Mouse (Mus musculus): Measurements from ENCODE around the gene Ptcd3. TPM values are rescaled to one million over a fixed set of nuclear protein-coding genes. Genes with fewer than 3 reads are reported as not detected.

Ptcd3 gene
- 139 and 147 TPM in 2 replicates for polyA plus RNA-seq (2016; fragmentation: Nextera tagmentation; extraction: Ambion mirVana)

DNA sequence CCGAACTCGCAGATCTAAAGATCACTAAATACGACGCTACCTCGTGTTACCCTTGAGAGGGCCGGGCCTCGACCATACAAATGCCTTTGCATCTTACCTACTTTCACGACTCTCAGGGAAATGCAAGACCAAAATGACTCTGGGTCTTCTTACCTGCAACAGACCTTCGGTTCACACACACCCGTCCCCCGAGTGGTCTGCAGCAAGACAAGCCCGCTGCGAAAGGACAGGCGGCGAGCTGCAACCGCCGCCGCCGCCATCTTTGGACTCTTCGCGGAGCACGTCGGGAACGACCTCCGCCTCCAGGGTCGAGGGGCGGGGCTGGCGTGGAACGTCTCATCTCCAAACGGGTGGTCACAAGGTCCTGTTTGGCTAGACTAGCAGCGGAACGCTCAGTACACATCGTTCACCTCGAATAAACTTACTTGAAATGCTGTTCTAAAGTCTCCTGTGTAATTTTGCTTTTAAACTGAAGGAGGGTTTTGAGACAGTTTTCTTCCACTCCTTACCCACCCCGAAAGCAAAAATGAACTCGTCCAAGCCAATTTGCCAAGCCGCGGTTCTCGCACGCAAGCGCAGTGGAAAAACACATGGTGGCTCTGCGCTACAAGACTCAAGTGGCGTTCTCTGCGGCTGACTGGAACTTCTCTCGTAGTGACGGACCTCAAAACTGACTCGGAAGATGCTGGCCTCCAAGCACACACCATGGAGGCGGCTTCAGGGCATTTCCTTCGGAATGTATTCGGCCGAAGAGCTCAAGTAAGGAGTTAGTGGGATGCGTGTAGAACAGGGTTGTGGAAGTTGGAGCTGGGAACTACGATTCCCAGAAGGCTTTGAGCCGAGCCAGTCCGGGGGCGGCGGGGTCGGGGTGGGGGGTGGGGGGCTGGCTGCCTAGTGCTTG lies at the start of gene Ptcd3, which contains the start of gene Polr1a:
Ptcd3 (minus strand) TSS at position 270 of the 901 bp plus-strand sequence.
Polr1a (plus strand) TSS at position 573 of the 901 bp plus-strand sequence.
- Histone ChIP-seq H3K27ac (replicated peaks) (peak within 1 kb of the TSS; percentile 97), H3K4me3 (peak within 1 kb of the TSS; percentile 72), H3K27me3 (ENCODE audit: low read depth, poor library complexity, severe bottlenecking) (no peaks in the 10 kb centered on the region), H3K36me3 (peaks cover 49% of the 10 kb centered on the region), H3K9me3 (replicated peaks) (no peaks in the 10 kb centered on the region), H3K4me1 (peaks cover 23% of the 10 kb centered on the region)
- peak; percentile 92 for DNase-seq (ENCODE audit: low spot score)
- under 1% methylated on average over 58 of the region's 58 CpGs for WGBS

DNA sequence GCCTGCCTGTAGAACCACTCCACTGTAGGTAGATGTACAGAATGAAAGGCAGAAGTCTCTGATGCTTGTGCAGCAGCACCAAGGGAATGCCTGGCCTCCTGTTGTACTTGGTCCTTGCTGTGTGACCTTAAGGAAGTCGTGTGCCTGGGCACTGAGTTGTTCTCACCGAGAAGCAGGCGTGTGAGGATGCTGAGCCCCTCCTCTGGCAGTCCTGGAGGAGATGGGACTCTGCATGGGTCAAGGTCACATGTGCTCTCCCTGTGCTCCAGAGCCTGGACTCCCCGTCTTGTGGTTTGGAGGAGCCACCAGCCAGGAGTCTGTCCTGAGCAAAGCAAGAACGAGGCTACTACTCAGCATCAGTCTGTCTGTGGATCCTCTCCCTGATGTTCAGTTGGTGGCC lies 42.6 kb upstream of the Ptcd3 start:
- Histone ChIP-seq H3K4me3 (no peak overlapping the region), H3K36me3 (peaks cover 76% of the 10 kb centered on the region), H3K27me3 (ENCODE audit: low read depth, poor library complexity, severe bottlenecking) (no peaks in the 10 kb centered on the region), H3K27ac (replicated peaks) (no peak overlapping the region), H3K9me3 (replicated peaks) (no peaks in the 10 kb centered on the region), H3K4me1 (no peaks in the 10 kb centered on the region)
- no peak for DNase-seq (ENCODE audit: low spot score)
- 94% methylated on average over 5 of the region's 5 CpGs for WGBS

DNA sequence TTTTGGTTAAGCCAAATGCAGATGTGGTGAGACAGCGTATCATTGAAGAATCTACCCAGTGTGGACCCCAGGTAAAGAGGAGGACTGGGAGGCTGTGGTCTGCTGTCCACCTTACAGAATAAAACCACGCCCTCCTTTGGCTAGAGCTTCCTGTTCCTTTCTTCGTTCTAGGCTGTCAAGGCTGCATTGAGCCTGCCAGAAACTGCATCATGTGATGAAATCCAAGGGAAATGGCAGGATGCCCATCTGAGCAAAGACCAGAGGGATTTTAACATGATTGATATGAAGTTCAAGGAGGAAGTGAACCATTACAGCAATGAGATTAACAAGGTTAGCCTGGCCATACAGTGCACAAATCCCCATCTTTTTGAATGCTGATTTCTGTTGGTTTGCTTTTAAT lies 42.0 kb upstream of the Ptcd3 start:
- DNase-seq (ENCODE audit: low spot score), result no peak
- 85% methylated on average over 3 of the region's 3 CpGs for WGBS
- H3K36me3 ChIP-seq, result peaks cover 81% of the 10 kb centered on the region
- no peaks in the 10 kb centered on the region for H3K9me3 ChIP-seq (replicated peaks)
- H3K4me1 ChIP-seq, result no peaks in the 10 kb centered on the region
- H3K27ac ChIP-seq (replicated peaks), result no peak overlapping the region
- H3K27me3 ChIP-seq (ENCODE audit: low read depth, poor library complexity, severe bottlenecking), result no peaks in the 10 kb centered on the region
- H3K4me3 ChIP-seq, result no peak overlapping the region

DNA sequence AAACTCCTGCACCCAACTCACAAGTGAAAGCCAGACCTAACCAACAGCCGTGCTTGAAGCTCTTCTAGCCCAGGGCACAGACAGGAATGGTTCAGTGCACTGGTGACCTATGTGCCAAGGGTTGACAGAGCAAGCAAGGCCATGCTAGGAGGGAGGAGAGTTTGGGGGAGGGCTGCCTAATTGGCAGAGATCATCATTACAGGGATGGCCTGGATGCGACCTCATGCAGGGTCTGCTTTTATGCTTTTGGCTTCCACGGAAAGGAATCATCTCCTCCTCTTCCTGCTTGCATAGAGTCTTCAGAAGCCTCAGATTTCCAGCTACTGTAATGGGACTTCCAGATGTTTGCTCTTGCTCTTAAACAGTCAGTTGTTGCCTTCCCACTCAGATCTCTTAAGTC lies 41.2 kb upstream of the Ptcd3 start:
- H3K27me3 ChIP-seq (ENCODE audit: low read depth, poor library complexity, severe bottlenecking), result no peaks in the 10 kb centered on the region
- H3K27ac ChIP-seq (replicated peaks), result no peak overlapping the region
- peaks cover 81% of the 10 kb centered on the region for H3K36me3 ChIP-seq
- DNase-seq (ENCODE audit: low spot score), result no peak
- 84% methylated on average over 3 of the region's 3 CpGs for WGBS
- H3K9me3 ChIP-seq (replicated peaks), result no peaks in the 10 kb centered on the region
- H3K4me1 ChIP-seq, result no peaks in the 10 kb centered on the region
- no peak overlapping the region for H3K4me3 ChIP-seq

DNA sequence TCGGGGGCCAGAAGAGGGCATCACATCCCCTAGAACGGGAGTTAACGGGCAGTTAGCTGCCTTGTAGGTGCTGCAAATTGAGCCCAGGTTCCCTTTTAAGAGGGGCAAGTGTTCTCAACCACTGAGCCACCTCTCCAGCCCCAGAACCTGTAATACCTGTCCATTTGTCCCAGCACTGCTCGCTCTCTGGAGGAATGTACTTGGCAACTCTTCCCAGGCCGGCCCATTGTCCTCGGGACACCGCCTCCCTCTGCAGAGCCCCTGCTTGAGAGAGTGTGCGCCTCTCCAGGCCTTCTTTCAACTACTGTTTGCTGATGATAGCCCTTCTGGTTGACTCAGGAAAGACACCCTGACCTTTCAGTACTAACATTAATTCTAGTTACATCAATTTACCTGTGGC lies 37.6 kb upstream of the Ptcd3 start:
- no peak for DNase-seq (ENCODE audit: low spot score)
- Histone ChIP-seq H3K27me3 (ENCODE audit: low read depth, poor library complexity, severe bottlenecking) (no peaks in the 10 kb centered on the region), H3K36me3 (peaks cover 70% of the 10 kb centered on the region), H3K27ac (replicated peaks) (no peak overlapping the region), H3K9me3 (replicated peaks) (no peaks in the 10 kb centered on the region), H3K4me3 (no peak overlapping the region), H3K4me1 (no peaks in the 10 kb centered on the region)
- 94% methylated on average over 8 of the region's 8 CpGs for WGBS

DNA sequence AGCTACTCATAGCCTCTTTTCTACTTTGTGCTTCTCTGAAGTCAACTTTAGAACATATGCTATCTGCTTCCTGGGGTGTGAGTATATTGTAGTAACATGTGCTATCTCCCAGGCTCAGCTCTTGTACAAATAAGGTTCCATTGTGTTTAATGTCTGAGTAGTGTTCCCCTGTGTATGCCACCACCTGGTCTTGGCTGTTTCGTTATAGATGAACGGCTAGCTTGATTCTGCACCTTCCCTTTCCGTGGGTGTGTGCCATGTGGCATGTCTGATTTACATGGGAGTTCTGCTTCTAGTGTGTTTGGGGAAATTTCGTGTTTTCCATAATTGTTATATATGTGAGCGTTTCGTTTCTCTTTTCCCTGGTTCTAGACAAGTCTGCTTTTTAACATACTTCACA lies 36.6 kb upstream of the Ptcd3 start:
- 95% methylated on average over 6 of the region's 6 CpGs for WGBS
- Histone ChIP-seq H3K4me1 (no peaks in the 10 kb centered on the region), H3K4me3 (no peak overlapping the region), H3K9me3 (replicated peaks) (no peaks in the 10 kb centered on the region), H3K27ac (replicated peaks) (no peak overlapping the region), H3K27me3 (ENCODE audit: low read depth, poor library complexity, severe bottlenecking) (no peaks in the 10 kb centered on the region), H3K36me3 (peaks cover 70% of the 10 kb centered on the region)
- no peak for DNase-seq (ENCODE audit: low spot score)

DNA sequence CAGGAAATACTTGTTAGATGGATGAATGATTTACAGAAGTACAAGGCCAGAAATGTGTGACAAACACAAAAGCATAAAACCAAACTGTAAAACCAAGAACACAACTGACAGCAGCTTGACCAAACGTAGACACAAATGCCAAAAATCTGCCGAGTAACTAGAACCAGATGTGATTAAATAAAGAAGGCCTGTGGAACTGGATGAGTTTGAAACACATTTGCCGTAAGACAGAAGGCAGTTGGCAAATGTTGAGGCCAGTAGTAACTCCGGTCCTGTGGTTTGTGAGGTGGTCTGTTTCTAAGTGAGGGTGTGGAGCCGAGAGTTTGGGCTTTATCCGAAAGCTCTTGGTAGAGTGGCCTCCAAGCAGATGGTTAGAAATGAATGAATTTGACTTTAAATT lies 32.4 kb upstream of the Ptcd3 start:
- Histone ChIP-seq H3K4me3 (no peak overlapping the region), H3K9me3 (replicated peaks) (no peaks in the 10 kb centered on the region), H3K4me1 (no peaks in the 10 kb centered on the region), H3K36me3 (peaks cover 79% of the 10 kb centered on the region), H3K27ac (replicated peaks) (no peak overlapping the region), H3K27me3 (ENCODE audit: low read depth, poor library complexity, severe bottlenecking) (no peaks in the 10 kb centered on the region)
- DNase-seq (ENCODE audit: low spot score), result no peak
- WGBS, result 87% methylated on average over 6 of the region's 6 CpGs

DNA sequence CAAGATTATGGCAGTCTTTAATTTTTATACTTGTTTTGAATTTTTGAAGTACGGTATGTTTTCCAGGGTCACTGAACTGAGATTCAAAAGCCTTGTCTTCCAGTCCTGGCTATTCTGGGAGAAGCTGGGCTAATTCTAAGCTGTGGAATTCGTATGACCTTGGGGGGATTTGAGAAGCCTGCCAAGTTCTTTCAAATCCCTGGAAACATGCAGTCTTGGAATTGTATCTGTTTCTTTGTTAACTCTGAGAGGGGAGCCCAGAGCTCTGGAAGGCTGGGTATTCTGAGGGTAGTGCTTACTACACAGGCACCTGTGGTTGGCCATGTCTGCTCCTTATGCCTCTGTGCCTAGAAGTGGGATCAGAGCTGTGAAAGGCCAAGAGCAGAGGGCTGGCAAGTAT lies 27.2 kb upstream of the Ptcd3 start:
- Histone ChIP-seq H3K36me3 (peaks cover 92% of the 10 kb centered on the region), H3K4me3 (no peak overlapping the region), H3K4me1 (no peaks in the 10 kb centered on the region), H3K9me3 (replicated peaks) (no peaks in the 10 kb centered on the region), H3K27me3 (ENCODE audit: low read depth, poor library complexity, severe bottlenecking) (no peaks in the 10 kb centered on the region), H3K27ac (replicated peaks) (no peak overlapping the region)
- no peak for DNase-seq (ENCODE audit: low spot score)
- 90% methylated on average over 2 of the region's 2 CpGs for WGBS

DNA sequence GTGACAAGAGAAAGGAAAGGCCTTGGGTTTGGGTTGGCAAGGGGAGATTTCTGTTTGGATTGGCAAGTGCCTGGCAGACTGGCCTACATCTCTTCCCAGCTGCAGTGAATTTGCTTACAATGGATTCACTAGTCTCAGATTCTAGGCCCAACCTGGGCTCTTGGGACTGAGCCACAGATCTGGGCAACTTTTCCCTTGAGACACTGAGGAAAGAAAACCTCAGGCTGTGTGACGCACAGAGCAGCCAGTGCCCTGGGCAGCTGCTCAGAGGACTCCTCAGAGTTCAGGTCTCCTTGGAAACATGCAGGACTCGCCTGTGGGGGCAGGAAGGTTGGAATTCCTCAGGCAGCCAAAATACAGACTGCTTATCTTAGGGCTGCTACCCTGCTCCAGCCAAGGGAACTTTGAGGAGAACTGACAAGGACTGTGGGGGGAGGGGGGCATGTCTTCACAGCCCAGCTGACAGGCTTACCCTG lies 25.6 kb upstream of the Ptcd3 start:
- H3K9me3 ChIP-seq (replicated peaks), result no peaks in the 10 kb centered on the region
- no peak overlapping the region for H3K27ac ChIP-seq (replicated peaks)
- DNase-seq (ENCODE audit: low spot score), result no peak
- H3K4me1 ChIP-seq, result no peaks in the 10 kb centered on the region
- WGBS, result 70% methylated on average over 2 of the region's 2 CpGs
- no peaks in the 10 kb centered on the region for H3K27me3 ChIP-seq (ENCODE audit: low read depth, poor library complexity, severe bottlenecking)
- H3K36me3 ChIP-seq, result peaks cover 97% of the 10 kb centered on the region
- H3K4me3 ChIP-seq, result no peak overlapping the region

DNA sequence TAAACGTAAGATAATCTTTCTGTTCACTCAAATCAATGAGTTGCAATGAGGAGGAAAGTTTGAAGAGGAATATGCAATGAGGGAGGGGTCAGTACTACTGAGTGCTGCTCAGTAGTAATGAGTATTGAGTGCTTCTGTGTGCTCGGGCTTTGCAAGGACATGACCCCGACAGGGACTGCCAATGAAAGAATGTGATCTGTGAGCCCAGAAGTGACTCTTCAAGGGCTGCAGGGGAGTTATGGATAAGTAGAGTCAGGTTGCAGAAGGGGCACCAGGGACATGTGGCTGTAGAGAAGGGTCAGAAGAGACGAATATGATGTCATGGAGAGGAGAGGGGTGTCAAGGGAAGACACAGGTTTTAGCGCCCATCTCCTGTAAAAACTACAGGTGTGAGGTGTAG lies 23.8 kb upstream of the Ptcd3 start:
- DNase-seq (ENCODE audit: low spot score), result no peak
- H3K9me3 ChIP-seq (replicated peaks), result no peaks in the 10 kb centered on the region
- H3K4me1 ChIP-seq, result no peaks in the 10 kb centered on the region
- H3K36me3 ChIP-seq, result peaks cover 96% of the 10 kb centered on the region
- no peak overlapping the region for H3K4me3 ChIP-seq
- no peaks in the 10 kb centered on the region for H3K27me3 ChIP-seq (ENCODE audit: low read depth, poor library complexity, severe bottlenecking)
- WGBS, result 87% methylated on average over 5 of the region's 5 CpGs
- no peak overlapping the region for H3K27ac ChIP-seq (replicated peaks)

DNA sequence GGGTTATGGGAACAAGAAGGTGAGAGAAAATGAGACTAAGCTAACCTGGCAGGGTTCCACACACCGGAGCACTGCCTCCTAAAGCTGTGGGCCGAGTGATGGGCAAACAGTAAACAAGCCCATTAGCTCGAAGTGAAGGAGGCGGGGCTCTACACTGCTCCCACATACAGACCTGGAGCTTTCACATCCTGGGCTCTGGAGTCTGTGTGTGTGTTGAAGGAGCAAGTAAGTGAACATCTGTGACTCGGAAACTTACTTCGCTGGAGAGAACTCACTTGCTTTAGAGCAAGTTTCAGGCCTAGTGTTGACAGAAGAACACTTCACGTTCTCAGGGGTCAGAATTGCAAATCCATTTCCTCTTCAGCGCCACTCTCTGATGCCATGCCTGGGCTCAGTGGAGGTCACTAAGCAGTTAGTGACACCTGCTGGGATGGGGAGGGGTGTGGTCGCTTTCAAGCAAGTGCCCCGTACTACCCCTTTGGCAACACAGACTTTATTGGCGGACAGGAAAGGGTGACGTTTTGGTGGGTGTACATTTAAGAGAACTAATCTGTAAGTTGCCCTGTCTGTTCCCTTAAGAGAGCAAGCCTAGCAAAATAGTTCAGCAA lies 22.4 kb upstream of the Ptcd3 start:
- 90% methylated on average over 12 of the region's 12 CpGs for WGBS
- H3K4me1 ChIP-seq, result no peaks in the 10 kb centered on the region
- H3K4me3 ChIP-seq, result no peak overlapping the region
- H3K9me3 ChIP-seq (replicated peaks), result no peaks in the 10 kb centered on the region
- no peaks in the 10 kb centered on the region for H3K27me3 ChIP-seq (ENCODE audit: low read depth, poor library complexity, severe bottlenecking)
- no peak overlapping the region for H3K27ac ChIP-seq (replicated peaks)
- DNase-seq (ENCODE audit: low spot score), result no peak
- peaks cover 96% of the 10 kb centered on the region for H3K36me3 ChIP-seq

DNA sequence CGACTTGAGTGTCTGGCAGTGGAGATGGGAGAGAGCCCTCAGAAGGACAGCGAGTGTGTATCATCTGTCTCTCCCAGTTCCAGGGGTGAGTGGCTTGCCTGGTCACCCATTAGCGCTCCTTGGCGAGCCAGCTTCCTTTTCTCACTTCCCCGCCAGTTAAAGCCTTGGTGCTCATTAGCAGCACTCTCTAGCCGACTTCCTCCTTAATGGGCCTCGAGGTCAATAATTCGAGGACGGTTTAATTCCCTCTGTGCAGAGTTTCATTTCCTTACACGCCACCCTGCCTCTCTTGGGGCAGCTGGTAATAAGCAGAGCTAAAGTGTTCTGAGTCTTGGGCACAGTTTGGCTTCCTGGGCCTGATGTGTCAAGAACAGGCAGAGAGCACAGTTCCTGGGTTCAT lies 21.5 kb upstream of the Ptcd3 start:
- Histone ChIP-seq H3K9me3 (replicated peaks) (no peaks in the 10 kb centered on the region), H3K36me3 (peaks cover 96% of the 10 kb centered on the region), H3K27ac (replicated peaks) (no peak overlapping the region), H3K4me3 (no peak overlapping the region), H3K4me1 (no peaks in the 10 kb centered on the region), H3K27me3 (ENCODE audit: low read depth, poor library complexity, severe bottlenecking) (no peaks in the 10 kb centered on the region)
- DNase-seq (ENCODE audit: low spot score), result no peak
- 92% methylated on average over 10 of the region's 10 CpGs for WGBS

DNA sequence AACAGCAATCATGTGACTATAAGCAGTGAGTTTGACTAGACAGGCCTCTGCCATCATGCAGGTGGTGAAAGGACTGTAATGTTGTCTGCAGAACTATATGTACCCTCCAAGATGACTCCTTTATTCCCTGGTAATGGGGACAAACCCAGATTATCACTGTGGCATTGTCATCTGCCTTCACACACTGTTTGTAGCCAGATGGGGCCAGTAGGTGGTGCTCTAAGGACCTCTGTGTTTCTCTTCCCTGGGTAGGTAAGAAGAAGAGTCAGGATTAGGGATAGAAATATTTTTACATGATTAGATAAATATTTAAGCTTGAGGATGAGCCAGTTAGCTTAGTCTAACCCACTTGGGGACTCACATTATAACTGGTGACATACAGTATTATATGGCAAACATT lies 19.4 kb upstream of the Ptcd3 start:
- H3K27ac ChIP-seq (replicated peaks), result no peak overlapping the region

More for the DNA sequence above, 19.4 kb upstream of the Ptcd3 start:
- Histone ChIP-seq H3K36me3 (peaks cover 97% of the 10 kb centered on the region), H3K4me3 (no peak overlapping the region), H3K27me3 (ENCODE audit: low read depth, poor library complexity, severe bottlenecking) (no peaks in the 10 kb centered on the region), H3K9me3 (replicated peaks) (no peaks in the 10 kb centered on the region), H3K4me1 (no peaks in the 10 kb centered on the region)
- peak; percentile 32 for DNase-seq (ENCODE audit: low spot score)

Measured in midbrain, embryonic 10.5 days (tissue).